Mouse (Mus musculus) heart, embryonic 16.5 days (tissue): ENCODE measurements around the gene Ddr1. TPM values are rescaled to one million over a fixed set of nuclear protein-coding genes. Genes with fewer than 3 reads are reported as not detected.
"Not testable (repeated sequence)": the region's sequence is repeated elsewhere in the genome, so short reads cannot be mapped to it uniquely, and the experiment has no call there.

Experiments used
- ATAC-seq: fragments of 200-750 bp; cut with Nextera tagmentation; replicated peaks from 2 replicates; pipeline ENCODE4 v1.8.0; 2017; ENCODE audit warnings: moderate number of reproducible peaks; ENCODE audit not compliant: insufficient read depth, low FRiP score; ENCODE audit errors: extremely low read depth
- H3K27ac ChIP-seq: fragments of 300-500 bp; sonication (generic); 2 replicates; pipeline ENCODE4 v1.5.1; 2014; ENCODE audit warnings: mild to moderate bottlenecking, low read length, control low read depth, moderate library complexity
- H3K27me3 ChIP-seq: fragments of 300-500 bp; sonication (generic); 2 replicates; pipeline ENCODE4 v1.6.1; 2014; ENCODE audit warnings: low read length, mixed read lengths; ENCODE audit not compliant: control insufficient read depth, insufficient read depth
- H3K36me3 ChIP-seq: fragments of 300-500 bp; sonication (generic); 2 replicates; pipeline ENCODE4 v1.6.1; 2014; ENCODE audit not compliant: control insufficient read depth, insufficient read depth
- H3K4me1 ChIP-seq: fragments of 300-500 bp; sonication (generic); 2 replicates; pipeline ENCODE4 v1.6.1; 2014; ENCODE audit warnings: low read length, mixed read lengths; ENCODE audit not compliant: control insufficient read depth, insufficient read depth
- H3K4me2 ChIP-seq: fragments of 300-500 bp; sonication (generic); 2 replicates; pipeline ENCODE4 v1.6.1; 2014; ENCODE audit warnings: low read depth, mild to moderate bottlenecking, control low read depth, low read length
- H3K4me3 ChIP-seq: fragments of 300-500 bp; sonication (generic); 2 replicates; pipeline ENCODE4 v1.5.1; 2014; ENCODE audit warnings: mild to moderate bottlenecking, control low read depth, low read length
- H3K9ac ChIP-seq: fragments of 300-500 bp; sonication (generic); 2 replicates; pipeline ENCODE4 v1.6.1; 2014; ENCODE audit warnings: low read length, control low read depth
- H3K9me3 ChIP-seq: fragments of 300-500 bp; sonication (generic); replicated peaks from 2 replicates; pipeline ENCODE4 v1.6.1; 2016; ENCODE audit warnings: low read length; ENCODE audit not compliant: control insufficient read depth
- WGBS: fragments of 180-500 bp; shearing (Covaris S2); extraction: QIAGEN DNeasy Blood & Tissue Kit; methylation state at CpG from one replicate; pipeline ENCODE4 v1.1.7; 2014; 5-methylcytosine and 5-hydroxymethylcytosine counted together
- polyA plus RNA-seq: library from polyadenylated mRNA; unstranded; fragments of >200 nt; fragmentation: Nextera tagmentation; extraction: Ambion mirVana; gene quantifications from 2 replicates; pipeline ENCODE4 v1.2.1, GENCODE M21; 2015

Ddr1 gene
- polyA plus RNA-seq, 1 experiment from 2014 or later: 110 TPM

DNA sequence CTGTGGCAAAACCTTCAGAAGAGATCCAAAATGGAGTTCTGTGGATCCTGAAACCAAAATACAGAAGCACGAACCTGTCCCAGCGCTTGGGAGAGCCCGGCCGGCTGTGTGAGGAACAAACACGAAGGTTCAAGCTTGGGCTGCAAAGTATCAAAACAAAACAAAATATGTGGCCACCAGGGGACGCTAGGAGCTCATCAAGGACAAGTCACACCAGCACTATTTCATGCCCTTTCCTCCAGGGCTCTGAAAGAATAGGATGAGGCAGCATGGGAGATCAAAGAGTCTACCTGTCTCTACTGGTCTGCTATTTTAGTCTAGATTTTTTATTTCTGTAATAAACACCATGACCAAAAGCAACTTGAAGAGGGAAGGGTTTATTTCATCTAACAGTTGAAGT lies 35.3 kb upstream of the Ddr1 start:
- Histone ChIP-seq H3K9me3 (no peaks in the 10 kb centered on the region), H3K27ac (no peak overlapping the region), H3K9ac (no peak overlapping the region), H3K4me1 (0 out of 2 replicates have a peak, but pooled peaks cover 2% of the 10 kb centered on the region), H3K4me2 (peak overlapping the region; percentile 19; the same call in 1 of the 2 replicates), H3K36me3 (no peaks in the 10 kb centered on the region), H3K27me3 (no peaks in the 10 kb centered on the region), H3K4me3 (no peak overlapping the region)
- peak; percentile 52; the same call in 1 of the 2 replicates for ATAC-seq
- 7% methylated on average over 6 of the region's 6 CpGs for WGBS

DNA sequence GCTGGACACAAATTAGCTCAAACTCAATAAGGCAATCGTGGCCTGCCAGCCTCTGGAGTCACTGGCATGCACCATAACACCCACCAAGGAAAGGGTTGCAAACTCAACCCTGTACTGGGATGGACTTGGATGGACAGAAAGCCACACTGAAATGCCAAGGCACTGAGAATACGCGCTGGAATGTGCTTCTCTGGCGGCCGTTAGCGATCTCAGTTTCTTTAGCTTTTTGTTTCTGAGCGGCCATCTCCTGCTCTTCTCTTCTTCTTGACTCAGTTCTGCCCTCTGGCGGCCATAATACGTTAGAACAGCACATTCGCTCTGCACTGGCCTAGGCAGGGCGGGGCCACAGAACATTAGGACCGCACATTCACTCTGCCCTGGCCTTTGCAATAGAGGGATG lies 33.3 kb upstream of the Ddr1 start:
- Histone ChIP-seq H3K27ac (no peak overlapping the region), H3K9ac (0 out of 2 replicates have a peak overlapping the region, but pooled peaks have one; percentile 38)
- peak; percentile 64 for ATAC-seq

GRCm38 (mm10) chr17:35736280-35736960 lies 32.0 kb upstream of the Ddr1 start:
- no peak; the same call in 1 of the 2 replicates for ATAC-seq
- 33% methylated on average over 12 of the region's 12 CpGs for WGBS
- Histone ChIP-seq H3K27ac (no peak overlapping the region), H3K27me3 (no peaks in the 10 kb centered on the region), H3K9ac (no peak overlapping the region), H3K36me3 (no peaks in the 10 kb centered on the region), H3K4me3 (no peak overlapping the region), H3K4me1 (peaks cover 7% of the 10 kb centered on the region; the same call in 1 of the 2 replicates), H3K4me2 (no peak overlapping the region), H3K9me3 (no peaks in the 10 kb centered on the region)

More for the DNA sequence above, 33.3 kb upstream of the Ddr1 start:
- peak overlapping the region; percentile 45; the same call in 1 of the 2 replicates for H3K4me2 ChIP-seq
- H3K9me3 ChIP-seq: no peaks in the 10 kb centered on the region
- no peaks in the 10 kb centered on the region for H3K27me3 ChIP-seq
- no peaks in the 10 kb centered on the region for H3K36me3 ChIP-seq
- WGBS: 7% methylated on average over 12 of the region's 12 CpGs
- no peak overlapping the region for H3K4me3 ChIP-seq
- 0 out of 2 replicates have a peak, but pooled peaks cover 2% of the 10 kb centered on the region for H3K4me1 ChIP-seq

DNA sequence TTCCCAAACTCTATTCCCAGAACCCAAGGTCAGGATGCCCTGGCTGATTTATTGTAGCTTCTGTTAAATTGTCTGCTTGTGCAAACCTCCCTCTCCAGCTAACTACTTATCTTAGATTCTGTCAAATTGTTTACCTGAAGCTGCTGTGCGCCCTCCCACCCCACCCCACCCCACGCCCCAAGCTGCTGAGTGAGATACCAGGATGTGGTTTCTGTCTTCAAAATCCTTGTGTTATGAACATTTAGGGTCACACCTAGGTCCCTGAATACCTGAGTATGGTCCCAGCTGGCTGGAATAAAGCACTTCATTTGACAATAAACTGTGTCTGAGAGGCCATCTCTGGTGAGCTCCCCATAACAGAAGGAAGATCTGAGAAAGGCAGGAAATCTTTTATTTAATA lies 30.1 kb upstream of the Ddr1 start:
- WGBS: 78% methylated on average over 2 of the region's 2 CpGs
- no peaks in the 10 kb centered on the region for H3K27me3 ChIP-seq
- no peak overlapping the region for H3K9ac ChIP-seq
- H3K9me3 ChIP-seq: no peaks in the 10 kb centered on the region
- no peaks in the 10 kb centered on the region for H3K36me3 ChIP-seq
- H3K4me3 ChIP-seq: no peak overlapping the region
- no peak for ATAC-seq
- no peak overlapping the region for H3K27ac ChIP-seq
- peaks cover 8% of the 10 kb centered on the region; the same call in 1 of the 2 replicates for H3K4me1 ChIP-seq
- no peak overlapping the region for H3K4me2 ChIP-seq

- no peak for ATAC-seq
- Histone ChIP-seq H3K27ac (no peak overlapping the region), H3K9ac (no peak overlapping the region), H3K9me3 (no peaks in the 10 kb centered on the region), H3K27me3 (no peaks in the 10 kb centered on the region), H3K4me2 (no peak overlapping the region), H3K4me1 (peaks cover 8% of the 10 kb centered on the region; the same call in 1 of the 2 replicates), H3K4me3 (no peak overlapping the region), H3K36me3 (no peaks in the 10 kb centered on the region)
- WGBS: 79% methylated on average over 2 of the region's 2 CpGs
Observed at GRCm38 (mm10) chr17:35733398-35733797, 29.0 kb upstream of the Ddr1 start.

DNA sequence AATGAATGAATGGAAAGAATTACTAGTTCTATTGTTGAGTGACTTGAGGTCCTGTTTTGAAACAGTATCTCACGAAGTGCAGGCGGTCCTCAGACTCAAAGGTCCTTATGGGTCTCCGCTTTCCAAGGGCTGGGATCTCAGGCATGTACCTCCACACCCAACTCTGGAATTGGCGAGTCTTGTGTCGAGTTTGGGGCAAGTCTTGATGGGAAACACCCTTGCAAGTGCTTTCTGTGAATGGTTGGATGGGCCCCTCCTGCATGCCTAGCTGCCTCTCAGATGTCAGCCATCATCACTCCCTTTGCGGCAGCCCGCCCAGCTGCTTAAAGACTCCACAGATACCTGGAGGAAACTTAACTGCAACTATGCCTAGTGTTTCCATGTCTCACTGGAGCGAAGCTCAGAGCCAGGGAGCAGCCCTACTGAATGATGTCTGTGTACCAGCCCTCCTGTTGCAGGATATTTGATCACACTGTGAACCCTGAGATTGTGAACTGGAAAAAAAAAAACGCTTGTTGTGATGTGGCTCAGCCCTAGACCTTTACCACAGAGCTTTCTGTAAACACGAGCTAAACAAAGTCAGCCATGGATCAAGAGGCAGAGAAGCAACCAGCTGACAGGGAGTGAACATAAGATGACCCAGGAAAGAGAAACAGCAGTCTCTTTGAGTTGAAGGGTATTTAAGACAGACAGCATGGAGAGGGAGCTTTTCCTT lies 27.2 kb upstream of the Ddr1 start:
- Histone ChIP-seq H3K4me1 (peaks cover 13% of the 10 kb centered on the region; the same call in 1 of the 2 replicates), H3K9me3 (no peaks in the 10 kb centered on the region), H3K4me2 (no peak overlapping the region), H3K4me3 (no peak overlapping the region), H3K36me3 (no peaks in the 10 kb centered on the region), H3K27ac (no peak overlapping the region), H3K9ac (no peak overlapping the region), H3K27me3 (no peaks in the 10 kb centered on the region)
- no peak for ATAC-seq
- 52% methylated on average over 10 of the region's 10 CpGs for WGBS

DNA sequence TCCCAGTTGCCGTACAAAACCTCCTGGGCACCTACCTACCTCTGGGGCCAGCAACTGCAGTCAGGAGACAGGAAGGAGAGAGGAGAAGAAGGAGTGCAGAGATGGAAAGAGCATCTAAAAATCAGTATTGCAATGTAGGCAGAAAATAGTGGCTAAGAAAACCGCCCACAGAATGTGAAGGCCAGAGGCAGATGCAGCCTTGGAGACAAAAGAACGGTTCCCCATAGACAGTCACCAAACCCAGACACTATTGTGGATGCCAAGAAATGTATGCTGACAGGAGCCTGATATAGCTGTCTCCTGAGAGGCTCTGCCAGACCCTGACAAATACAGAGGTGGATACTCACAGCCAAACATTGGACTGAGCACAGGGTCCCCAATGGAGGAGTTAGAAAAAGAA lies 25.7 kb upstream of the Ddr1 start:
- H3K4me2 ChIP-seq, H3K9ac ChIP-seq, ATAC-seq, H3K27ac ChIP-seq, H3K36me3 ChIP-seq, H3K9me3 ChIP-seq, H3K27me3 ChIP-seq, H3K4me3 ChIP-seq: not testable (repeated sequence)
- peaks cover 23% of the 10 kb centered on the region for H3K4me1 ChIP-seq
- 54% methylated on average over 3 of the region's 3 CpGs for WGBS

DNA sequence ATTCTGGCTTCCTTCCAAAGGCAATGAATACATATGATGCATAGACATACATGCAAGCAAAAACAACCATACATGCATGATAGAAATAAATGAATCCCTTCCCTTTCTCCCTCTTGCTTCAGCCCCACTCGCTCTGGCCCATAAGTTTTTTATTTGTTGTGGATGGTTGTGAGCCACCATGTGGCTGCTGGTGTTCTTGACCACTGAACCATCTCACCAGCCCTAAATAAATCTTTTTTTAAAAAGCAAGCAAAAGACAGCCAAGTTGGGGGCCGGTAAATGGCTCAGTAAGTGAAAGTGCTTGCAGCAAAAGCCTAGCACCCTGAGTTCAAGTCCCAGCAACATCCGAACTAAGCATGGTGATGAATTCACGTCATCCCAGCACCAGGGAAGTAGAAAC lies 24.4 kb upstream of the Ddr1 start:
- no peaks in the 10 kb centered on the region for H3K27me3 ChIP-seq
- H3K9me3 ChIP-seq: no peaks in the 10 kb centered on the region
- H3K4me2 ChIP-seq: no peak overlapping the region
- no peak overlapping the region for H3K9ac ChIP-seq
- H3K27ac ChIP-seq: no peak overlapping the region
- H3K36me3 ChIP-seq: no peaks in the 10 kb centered on the region
- H3K4me3 ChIP-seq: no peak overlapping the region
- 84% methylated on average over 4 of the region's 4 CpGs for WGBS
- peaks cover 26% of the 10 kb centered on the region for H3K4me1 ChIP-seq
- no peak for ATAC-seq
